Mouse (Mus musculus): ENCODE results near the gene Cep112. TPM values are rescaled to one million over a fixed set of nuclear protein-coding genes. Genes with fewer than 3 reads are reported as not detected.

Cep112 gene
- polyA plus RNA-seq, 1 experiment from 2014 or later, result 8.8 TPM

GRCm38 (mm10) chr11:108385666-108386024 lies 39.3 kb upstream of the Cep112 start:
- Histone ChIP-seq H3K4me3 (replicated peaks; ENCODE audit: low read depth, low read length) (no peak overlapping the region), H3K27me3 (ENCODE audit: insufficient read depth, low read length) (no peaks in the 10 kb centered on the region), H3K4me2 (ENCODE audit: low read length) (no peak overlapping the region), H3K36me3 (ENCODE audit: insufficient read depth, low read length) (no peaks in the 10 kb centered on the region), H3K9me3 (replicated peaks; ENCODE audit: low read length) (no peaks in the 10 kb centered on the region), H3K9ac (ENCODE audit: low read depth, low read length) (no peak overlapping the region), H3K4me1 (replicated peaks; ENCODE audit: insufficient read depth, low read length) (no peaks in the 10 kb centered on the region), H3K27ac (no peak overlapping the region)
- no peak for TF ChIP-seq CTCF (IDR thresholded peaks at IDR 0.05; ENCODE audit: low read depth)
- no peak for DNase-seq (ENCODE audit: low spot score)
- WGBS, result 93% methylated on average over 1 of the region's 1 CpGs
- ATAC-seq (replicated peaks; ENCODE audit: low FRiP score, low read depth), result no peak

- Histone ChIP-seq H3K27ac (no peak overlapping the region), H3K9me3 (replicated peaks; ENCODE audit: low read length) (no peaks in the 10 kb centered on the region), H3K4me1 (replicated peaks; ENCODE audit: insufficient read depth, low read length) (no peaks in the 10 kb centered on the region), H3K36me3 (ENCODE audit: insufficient read depth, low read length) (no peaks in the 10 kb centered on the region), H3K27me3 (ENCODE audit: insufficient read depth, low read length) (no peaks in the 10 kb centered on the region), H3K4me2 (ENCODE audit: low read length) (no peak overlapping the region), H3K9ac (ENCODE audit: low read depth, low read length) (no peak overlapping the region), H3K4me3 (replicated peaks; ENCODE audit: low read depth, low read length) (no peak overlapping the region)
- DNase-seq (ENCODE audit: low spot score) (no peak), ATAC-seq (replicated peaks; ENCODE audit: low FRiP score, low read depth) (no peak)
- TF ChIP-seq CTCF (IDR thresholded peaks at IDR 0.05; ENCODE audit: low read depth), result no peak
- 91% methylated on average over 9 of the region's 9 CpGs for WGBS
Observed at GRCm38 (mm10) chr11:108395061-108395460, 29.9 kb upstream of the Cep112 start.

GRCm38 (mm10) chr11:108396076-108396829 lies 28.7 kb upstream of the Cep112 start:
- ATAC-seq (replicated peaks; ENCODE audit: low FRiP score, low read depth) (no peak), DNase-seq (ENCODE audit: low spot score) (no peak)
- no peak overlapping the region for H3K4me2 ChIP-seq (ENCODE audit: low read length)
- H3K36me3 ChIP-seq (ENCODE audit: insufficient read depth, low read length), result no peaks in the 10 kb centered on the region
- H3K9me3 ChIP-seq (replicated peaks; ENCODE audit: low read length), result no peaks in the 10 kb centered on the region
- no peak for TF ChIP-seq CTCF (IDR thresholded peaks at IDR 0.05; ENCODE audit: low read depth)
- no peak overlapping the region for H3K4me3 ChIP-seq (replicated peaks; ENCODE audit: low read depth, low read length)
- H3K27ac ChIP-seq, result no peak overlapping the region
- H3K9ac ChIP-seq (ENCODE audit: low read depth, low read length), result no peak overlapping the region
- no peaks in the 10 kb centered on the region for H3K27me3 ChIP-seq (ENCODE audit: insufficient read depth, low read length)
- H3K4me1 ChIP-seq (replicated peaks; ENCODE audit: insufficient read depth, low read length), result no peaks in the 10 kb centered on the region
- WGBS, result 82% methylated on average over 7 of the region's 7 CpGs

- H3K4me2 ChIP-seq (ENCODE audit: low read length), result no peak overlapping the region
- ATAC-seq (replicated peaks; ENCODE audit: low FRiP score, low read depth), result no peak
- 74% methylated on average over 7 of the region's 9 CpGs for WGBS
- no peaks in the 10 kb centered on the region for H3K27me3 ChIP-seq (ENCODE audit: insufficient read depth, low read length)
- no peaks in the 10 kb centered on the region for H3K4me1 ChIP-seq (replicated peaks; ENCODE audit: insufficient read depth, low read length)
- no peak for TF ChIP-seq CTCF (IDR thresholded peaks at IDR 0.05; ENCODE audit: low read depth)
- DNase-seq (ENCODE audit: low spot score), result no peak
- H3K27ac ChIP-seq, result no peak overlapping the region
- H3K4me3 ChIP-seq (replicated peaks; ENCODE audit: low read depth, low read length), result no peak overlapping the region
- H3K9ac ChIP-seq (ENCODE audit: low read depth, low read length), result no peak overlapping the region
- no peaks in the 10 kb centered on the region for H3K9me3 ChIP-seq (replicated peaks; ENCODE audit: low read length)
- H3K36me3 ChIP-seq (ENCODE audit: insufficient read depth, low read length), result no peaks in the 10 kb centered on the region
Observed at GRCm38 (mm10) chr11:108409876-108410644, 14.9 kb upstream of the Cep112 start.

GRCm38 (mm10) chr11:108416360-108416759 lies 8.6 kb upstream of the Cep112 start:
- no peaks in the 10 kb centered on the region for H3K36me3 ChIP-seq (ENCODE audit: insufficient read depth, low read length)
- H3K9me3 ChIP-seq (replicated peaks; ENCODE audit: low read length), result no peaks in the 10 kb centered on the region
- H3K9ac ChIP-seq (ENCODE audit: low read depth, low read length), result no peak overlapping the region
- no peaks in the 10 kb centered on the region for H3K4me1 ChIP-seq (replicated peaks; ENCODE audit: insufficient read depth, low read length)
- peak; percentile 18; the same call in 1 of the 2 replicates for TF ChIP-seq CTCF (IDR thresholded peaks at IDR 0.05; ENCODE audit: low read depth)
- DNase-seq (ENCODE audit: low spot score) (no peak), ATAC-seq (replicated peaks; ENCODE audit: low FRiP score, low read depth) (no peak)
- H3K4me2 ChIP-seq (ENCODE audit: low read length), result no peak overlapping the region
- no peaks in the 10 kb centered on the region for H3K27me3 ChIP-seq (ENCODE audit: insufficient read depth, low read length)
- H3K4me3 ChIP-seq (replicated peaks; ENCODE audit: low read depth, low read length), result no peak overlapping the region
- 100% methylated on average over 1 of the region's 1 CpGs for WGBS
- H3K27ac ChIP-seq, result no peak overlapping the region

- Histone ChIP-seq H3K9ac (ENCODE audit: low read depth, low read length) (no peak overlapping the region), H3K4me3 (replicated peaks; ENCODE audit: low read depth, low read length) (no peak overlapping the region), H3K27ac (no peak overlapping the region), H3K36me3 (ENCODE audit: insufficient read depth, low read length) (no peaks in the 10 kb centered on the region), H3K4me2 (ENCODE audit: low read length) (no peak overlapping the region), H3K9me3 (replicated peaks; ENCODE audit: low read length) (no peaks in the 10 kb centered on the region), H3K27me3 (ENCODE audit: insufficient read depth, low read length) (no peaks in the 10 kb centered on the region), H3K4me1 (replicated peaks; ENCODE audit: insufficient read depth, low read length) (no peaks in the 10 kb centered on the region)
- ATAC-seq (replicated peaks; ENCODE audit: low FRiP score, low read depth) (no peak), DNase-seq (ENCODE audit: low spot score) (peak; percentile 74)
- WGBS, result 29% methylated on average over 1 of the region's 1 CpGs
- TF ChIP-seq CTCF (IDR thresholded peaks at IDR 0.05; ENCODE audit: low read depth), result peak; percentile 74
Observed at GRCm38 (mm10) chr11:108418540-108418939, 6.5 kb upstream of the Cep112 start.
